Mouse (Mus musculus) lung, embryonic 16.5 days (tissue): ENCODE results near the gene Sec24d. TPM values are rescaled to one million over a fixed set of nuclear protein-coding genes. Genes with fewer than 3 reads are reported as not detected.
A peak's percentile ranks its signal among the peaks of the same experiment; 100 is the strongest.

Source experiments
- ATAC-seq: fragments of 200-750 bp; cut with Nextera tagmentation; 2 replicates; pipeline ENCODE4 v1.8.0; 2017; ENCODE audit warnings: low read depth, mild to moderate bottlenecking, moderate library complexity
- H3K27ac ChIP-seq: fragments of 300-500 bp; sonication (generic); 2 replicates; pipeline ENCODE4 v1.5.1; 2014; ENCODE audit warnings: mild to moderate bottlenecking, control low read depth, low read length
- H3K27me3 ChIP-seq: fragments of 300-500 bp; sonication (generic); 2 replicates; pipeline ENCODE4 v1.6.1; 2014; ENCODE audit warnings: low read depth, low read length, mixed read lengths; ENCODE audit not compliant: control insufficient read depth, insufficient read depth
- H3K36me3 ChIP-seq: fragments of 300-500 bp; sonication (generic); 2 replicates; pipeline ENCODE4 v1.6.1; 2014; ENCODE audit warnings: low read length; ENCODE audit not compliant: control insufficient read depth, insufficient read depth
- H3K4me1 ChIP-seq: fragments of 300-500 bp; sonication (generic); replicated peaks from 2 replicates; pipeline ENCODE4 v1.6.1; 2014; ENCODE audit warnings: low read length, mixed read lengths; ENCODE audit not compliant: control insufficient read depth, insufficient read depth
- H3K4me2 ChIP-seq: fragments of 300-500 bp; sonication (generic); 2 replicates; pipeline ENCODE4 v1.6.1; 2014; ENCODE audit warnings: low read depth, low read length, control low read depth
- H3K4me3 ChIP-seq: fragments of 300-500 bp; sonication (generic); 2 replicates; pipeline ENCODE4 v1.5.1; 2014; ENCODE audit warnings: mild to moderate bottlenecking, low read length, control low read depth
- H3K9ac ChIP-seq: fragments of 300-500 bp; sonication (generic); 2 replicates; pipeline ENCODE4 v1.6.1; 2014; ENCODE audit warnings: low read length, control low read depth
- H3K9me3 ChIP-seq: fragments of 300-500 bp; sonication (generic); 2 replicates; pipeline ENCODE4 v1.6.1; 2016; ENCODE audit warnings: low read length; ENCODE audit not compliant: control insufficient read depth
- whole genome bisulfite sequencing: fragments of 180-500 bp; shearing (Covaris S2); extraction: QIAGEN DNeasy Blood & Tissue Kit; methylation state at CpG from one replicate; pipeline ENCODE4 v1.1.7; 2014; 5-methylcytosine and 5-hydroxymethylcytosine counted together
- polyA plus RNA-seq: library from polyadenylated mRNA; unstranded; fragments of >200 nt; fragmentation: Nextera tagmentation; extraction: Ambion mirVana; gene quantifications from 2 replicates; pipeline ENCODE4 v1.2.1, GENCODE M21; 2015

Gene Sec24d
- polyA plus RNA-seq, 1 experiment from 2014 or later, result 73.7 TPM

GRCm38 (mm10) chr3:123341049-123341448, 73.8 kb downstream of the Sec24d start:
- Histone ChIP-seq H3K27me3 (no peaks in the 10 kb centered on the region; the same call in 1 of the 2 replicates), H3K9me3 (no peaks in the 10 kb centered on the region), H3K4me2 (no peak overlapping the region), H3K4me1 (peaks cover 3% of the 10 kb centered on the region; the same call in 1 of the 2 replicates), H3K27ac (no peak overlapping the region), H3K9ac (no peak overlapping the region), H3K36me3 (peaks cover 21% of the 10 kb centered on the region), H3K4me3 (no peak overlapping the region)
- 78% methylated on average over 2 of the region's 2 CpGs for WGBS
- no peak for ATAC-seq

GRCm38 (mm10) chr3:123343690-123344089, 76.4 kb downstream of the Sec24d start:
- WGBS, result 63% methylated on average over 6 of the region's 6 CpGs
- ATAC-seq, result no peak
- Histone ChIP-seq H3K36me3 (peaks cover 18% of the 10 kb centered on the region), H3K27ac (no peak overlapping the region), H3K4me1 (no peaks in the 10 kb centered on the region), H3K4me3 (no peak overlapping the region), H3K27me3 (no peaks in the 10 kb centered on the region), H3K9me3 (no peaks in the 10 kb centered on the region), H3K9ac (no peak overlapping the region), H3K4me2 (no peak overlapping the region)

DNA sequence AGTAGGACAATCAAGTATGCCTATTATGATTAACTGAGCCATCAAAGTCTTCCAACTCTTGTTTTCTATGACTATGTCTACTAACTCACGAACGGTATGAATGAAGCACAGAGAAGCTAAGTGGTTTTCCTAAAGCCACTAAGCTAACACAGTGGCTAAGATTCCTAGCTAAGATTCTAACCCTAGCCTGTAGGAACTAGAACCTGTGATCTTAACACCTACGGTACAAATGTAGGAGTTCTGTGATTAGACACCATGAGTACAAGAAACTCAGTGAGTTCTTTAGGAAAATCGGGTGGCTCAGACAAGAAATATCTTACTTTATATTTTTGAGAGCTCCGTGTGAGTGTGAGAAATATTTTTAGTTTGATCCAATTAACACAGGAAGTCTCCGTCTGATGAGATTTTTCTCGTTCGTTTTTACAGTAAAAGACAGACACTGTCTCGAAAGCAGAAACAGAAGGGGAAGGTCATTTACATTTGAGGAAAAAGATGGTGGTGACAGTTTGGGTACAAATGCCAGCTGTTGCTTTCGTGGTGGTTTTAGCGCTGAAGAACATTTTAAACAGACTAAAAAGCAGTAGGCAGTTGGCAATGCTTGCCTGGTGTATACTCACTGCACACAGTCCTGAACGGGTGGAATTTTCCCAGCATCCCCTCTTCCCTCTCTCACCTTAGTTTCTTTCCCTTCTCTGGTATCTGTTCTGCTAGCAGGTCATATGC, 81.0 kb downstream of the Sec24d start:
- H3K4me3 ChIP-seq, result no peak overlapping the region
- no peaks in the 10 kb centered on the region for H3K9me3 ChIP-seq
- no peak overlapping the region for H3K27ac ChIP-seq
- 70% methylated on average over 12 of the region's 12 CpGs for WGBS
- no peak for ATAC-seq
- peaks cover 26% of the 10 kb centered on the region for H3K36me3 ChIP-seq
- no peak overlapping the region for H3K9ac ChIP-seq
- H3K27me3 ChIP-seq, result no peaks in the 10 kb centered on the region
- no peaks in the 10 kb centered on the region for H3K4me1 ChIP-seq
- H3K4me2 ChIP-seq, result no peak overlapping the region

DNA sequence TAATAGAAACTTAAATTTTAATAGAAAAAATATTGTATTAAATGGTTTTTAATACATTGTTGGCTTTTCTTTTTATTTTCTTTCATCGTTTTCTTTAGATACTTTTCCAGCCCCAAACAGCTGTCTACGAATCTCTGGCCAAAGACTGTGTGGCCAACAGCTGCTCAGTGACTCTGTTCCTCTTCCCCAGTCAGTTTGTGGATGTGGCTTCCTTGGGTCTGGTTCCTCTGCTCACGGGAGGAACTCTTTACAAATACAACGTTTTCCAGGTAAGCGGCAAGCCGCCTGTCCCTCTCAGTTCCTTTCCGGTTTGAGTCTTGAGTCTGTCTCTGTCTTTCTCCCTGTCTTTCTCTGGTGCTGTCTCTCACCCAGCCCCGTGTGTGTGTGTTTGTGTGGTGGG, 83.3 kb downstream of the Sec24d start:
- no peak overlapping the region for H3K9ac ChIP-seq
- no peaks in the 10 kb centered on the region for H3K4me1 ChIP-seq
- no peaks in the 10 kb centered on the region for H3K27me3 ChIP-seq
- ATAC-seq, result no peak
- 81% methylated on average over 8 of the region's 8 CpGs for WGBS
- H3K36me3 ChIP-seq, result peaks cover 28% of the 10 kb centered on the region
- no peaks in the 10 kb centered on the region for H3K9me3 ChIP-seq
- no peak overlapping the region for H3K4me2 ChIP-seq
- H3K27ac ChIP-seq, result no peak overlapping the region
- no peak overlapping the region for H3K4me3 ChIP-seq

GRCm38 (mm10) chr3:123351519-123351918, 84.3 kb downstream of the Sec24d start:
- Histone ChIP-seq H3K9ac (no peak overlapping the region), H3K27ac (no peak overlapping the region), H3K27me3 (no peaks in the 10 kb centered on the region), H3K9me3 (no peaks in the 10 kb centered on the region), H3K4me2 (no peak overlapping the region), H3K36me3 (peaks cover 29% of the 10 kb centered on the region), H3K4me1 (no peaks in the 10 kb centered on the region), H3K4me3 (no peak overlapping the region)
- no peak for ATAC-seq
- WGBS, result 72% methylated on average over 2 of the region's 2 CpGs

DNA sequence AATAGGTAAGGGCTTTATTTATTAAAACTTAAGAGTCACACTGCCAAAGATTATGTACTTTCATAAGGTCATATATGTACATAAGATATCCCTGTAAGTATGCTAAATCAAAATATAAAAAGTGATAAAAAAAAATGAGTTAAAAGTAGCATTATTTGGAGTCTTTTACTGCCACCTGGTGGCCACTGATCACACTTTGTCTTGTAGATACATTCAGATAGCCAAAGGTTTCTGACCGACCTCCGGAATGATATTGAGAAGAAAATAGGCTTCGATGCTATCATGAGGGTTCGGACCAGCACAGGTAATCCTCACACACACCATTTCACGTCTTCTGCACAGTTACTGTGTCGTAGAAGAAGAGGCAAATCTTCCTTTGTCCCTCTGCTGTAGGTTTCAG, 85.9 kb downstream of the Sec24d start:
- Histone ChIP-seq H3K27ac (no peak overlapping the region), H3K27me3 (no peaks in the 10 kb centered on the region), H3K9me3 (no peaks in the 10 kb centered on the region), H3K36me3 (peaks cover 31% of the 10 kb centered on the region), H3K9ac (no peak overlapping the region), H3K4me1 (no peaks in the 10 kb centered on the region), H3K4me2 (no peak overlapping the region), H3K4me3 (no peak overlapping the region)
- ATAC-seq, result 0 out of 2 replicates have a peak, but pooled peaks have one; percentile 10
- 57% methylated on average over 6 of the region's 6 CpGs for WGBS

GRCm38 (mm10) chr3:123353661-123354060, 86.4 kb downstream of the Sec24d start:
- 88% methylated on average over 12 of the region's 12 CpGs for WGBS
- Histone ChIP-seq H3K4me1 (no peaks in the 10 kb centered on the region), H3K4me3 (no peak overlapping the region), H3K27ac (no peak overlapping the region), H3K9me3 (no peaks in the 10 kb centered on the region), H3K36me3 (peaks cover 31% of the 10 kb centered on the region), H3K4me2 (no peak overlapping the region), H3K27me3 (no peaks in the 10 kb centered on the region), H3K9ac (no peak overlapping the region)
- no peak for ATAC-seq

GRCm38 (mm10) chr3:123354388-123354787, 87.1 kb downstream of the Sec24d start:
- H3K27me3 ChIP-seq, result no peaks in the 10 kb centered on the region
- 89% methylated on average over 9 of the region's 9 CpGs for WGBS
- H3K4me1 ChIP-seq, result no peaks in the 10 kb centered on the region
- no peak overlapping the region for H3K4me2 ChIP-seq
- ATAC-seq, result no peak
- no peaks in the 10 kb centered on the region for H3K9me3 ChIP-seq
- no peak overlapping the region for H3K27ac ChIP-seq
- peaks cover 34% of the 10 kb centered on the region for H3K36me3 ChIP-seq
- H3K9ac ChIP-seq, result no peak overlapping the region
- H3K4me3 ChIP-seq, result no peak overlapping the region

DNA sequence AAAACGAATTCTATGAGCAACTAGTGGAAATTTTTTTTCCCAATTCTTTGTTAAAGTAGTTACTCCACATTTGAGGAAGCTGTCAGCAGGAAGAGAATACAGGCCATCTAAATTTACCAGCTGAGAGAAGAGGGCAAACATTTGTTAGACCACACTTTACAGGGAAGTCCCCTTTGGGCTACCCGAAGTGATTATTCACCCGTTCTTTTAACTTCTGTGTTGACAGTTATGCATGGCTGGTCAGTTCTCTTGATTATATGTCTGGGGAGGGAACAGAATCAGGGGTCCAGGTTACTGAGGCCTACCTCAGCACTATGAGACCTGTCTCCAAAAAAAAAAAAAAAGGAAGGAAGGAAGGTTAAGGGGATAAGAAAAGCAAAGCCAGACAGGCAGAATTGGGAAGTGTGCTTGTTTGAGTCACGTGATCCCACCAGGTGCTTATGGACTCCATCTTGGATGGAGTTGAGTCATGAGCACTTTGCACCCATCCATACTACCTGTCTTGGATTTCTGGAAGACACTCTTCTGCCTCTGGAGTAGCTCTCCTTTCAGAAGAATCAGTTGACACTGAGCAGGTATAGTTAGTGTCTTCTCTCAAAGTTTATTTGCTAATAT, 89.2 kb downstream of the Sec24d start:
- Histone ChIP-seq H3K9ac (no peak overlapping the region), H3K9me3 (no peaks in the 10 kb centered on the region), H3K27me3 (no peaks in the 10 kb centered on the region), H3K27ac (no peak overlapping the region), H3K36me3 (peaks cover 31% of the 10 kb centered on the region), H3K4me1 (no peaks in the 10 kb centered on the region), H3K4me2 (no peak overlapping the region), H3K4me3 (no peak overlapping the region)
- 67% methylated on average over 4 of the region's 4 CpGs for WGBS
- no peak for ATAC-seq
